Mouse (Mus musculus) MEL (cell line): ENCODE measurements at regions not wholly inside any gene's neighbourhood (a gene's known extent, or its start where the extent isn't known, plus 50 kb on each side); places are given as distances from the start of the nearest gene placed in this dataset.

Experiments used
- DNase-seq: peaks from one replicate; pipeline ENCODE4 v3.0.0; 2011; ENCODE audit warnings: low read depth, low spot score
- H3K27ac ChIP-seq: 2 replicates; pipeline ENCODE4 v1.5.1; 2012; ENCODE audit warnings: low read depth, mild to moderate bottlenecking, control low read depth, low read length, moderate library complexity; ENCODE audit not compliant: control insufficient read depth
- H3K27me3 ChIP-seq, 2 experiments: fragments of 150-350 bp in 1 of 2; sonication (generic) in 1 of 2; 2 replicates each; pipeline ENCODE4 v1.6.1; 2012; ENCODE audit warnings: low read length in 2 of 2, mild to moderate bottlenecking in 2 of 2, improper control_type of control experiment in 1 of 2, moderate library complexity in 1 of 2; ENCODE audit not compliant: insufficient read depth in 2 of 2, control insufficient read depth in 1 of 2
- H3K36me3 ChIP-seq, 2 experiments: 2 replicates each; pipeline ENCODE4 v1.6.1; 2012 to 2014; ENCODE audit warnings: low read length in 2 of 2, improper control_type of control experiment in 1 of 2, inconsistent platforms in 1 of 2, mild to moderate bottlenecking in 1 of 2; ENCODE audit not compliant: insufficient read depth in 2 of 2, control insufficient read depth in 1 of 2
- H3K4me1 ChIP-seq, 2 experiments: fragments of 150-350 bp in 1 of 2; sonication (generic) in 1 of 2; 2 replicates each; pipeline ENCODE4 v1.6.1; 2012; ENCODE audit warnings: low read length in 2 of 2, improper control_type of control experiment in 1 of 2, mild to moderate bottlenecking in 1 of 2; ENCODE audit not compliant: insufficient read depth in 2 of 2, control insufficient read depth in 1 of 2
- H3K4me3 ChIP-seq, 2 experiments: fragments of 150-350 bp in 1 of 2; sonication (generic) in 1 of 2; 2 replicates each; pipeline ENCODE4 v1.5.1; 2012; ENCODE audit warnings: low read depth in 2 of 2, low read length in 2 of 2, mild to moderate bottlenecking in 2 of 2, moderate library complexity in 2 of 2, control low read depth in 1 of 2, improper control_type of control experiment in 1 of 2; ENCODE audit not compliant: control insufficient read depth in 1 of 2, insufficient read depth in 1 of 2
- H3K79me2 ChIP-seq: 2 replicates; pipeline ENCODE4 v1.6.1; 2012; ENCODE audit warnings: mild to moderate bottlenecking, low read length, moderate library complexity; ENCODE audit not compliant: control insufficient read depth, poor library complexity, insufficient read depth
- H3K9ac ChIP-seq: 2 replicates; pipeline ENCODE4 v1.6.1; 2012; ENCODE audit warnings: low read depth, mild to moderate bottlenecking, control low read depth, low read length, moderate library complexity; ENCODE audit not compliant: control insufficient read depth, poor library complexity, severe bottlenecking
- H3K9me3 ChIP-seq: fragments of 150-350 bp; sonication (generic); replicated peaks from 2 replicates; pipeline ENCODE4 v1.6.1; 2012; ENCODE audit warnings: mild to moderate bottlenecking, low read length, improper control_type of control experiment, moderate library complexity; ENCODE audit not compliant: insufficient read depth
- BHLHE40 ChIP-seq: IDR thresholded peaks from 2 replicates; pipeline ENCODE4 v1.6.1; 2012; ENCODE audit warnings: low read depth, mild to moderate bottlenecking, inconsistent platforms, low read length, improper control_type of control experiment, borderline replicate concordance
- E2F4 ChIP-seq: IDR thresholded peaks from 2 replicates; pipeline ENCODE4 v1.6.1; 2011; ENCODE audit warnings: low read depth, low read length, improper control_type of control experiment, borderline replicate concordance
- ELF1 ChIP-seq: IDR thresholded peaks from 2 replicates; pipeline ENCODE4 v1.6.1; 2014; ENCODE audit warnings: low read depth, mild to moderate bottlenecking, inconsistent platforms, low read length, improper control_type of control experiment, moderate library complexity
- EP300 ChIP-seq, 2 experiments: IDR thresholded peaks; 2 replicates each; pipeline ENCODE4 v1.6.1; 2011; ENCODE audit warnings: improper control_type of control experiment in 2 of 2, low read length in 2 of 2, low read depth in 1 of 2, mild to moderate bottlenecking in 1 of 2
- ETS1 ChIP-seq: IDR thresholded peaks from 2 replicates; pipeline ENCODE4 v1.6.1; 2012; ENCODE audit warnings: low read depth, mild to moderate bottlenecking, inconsistent platforms, low read length, improper control_type of control experiment, moderate library complexity
- GABPA ChIP-seq: IDR thresholded peaks from 2 replicates; pipeline ENCODE4 v1.6.1; 2012; ENCODE audit warnings: low read depth, mild to moderate bottlenecking, inconsistent platforms, low read length, improper control_type of control experiment, moderate library complexity
- JUND ChIP-seq: IDR thresholded peaks from 2 replicates; pipeline ENCODE4 v1.6.1; 2011; ENCODE audit warnings: low read depth, mild to moderate bottlenecking, improper control_type of control experiment, low read length
- MEF2A ChIP-seq: IDR thresholded peaks from 2 replicates; pipeline ENCODE4 v1.6.1; 2014; ENCODE audit warnings: low read depth, mild to moderate bottlenecking, inconsistent platforms, low read length, improper control_type of control experiment; ENCODE audit not compliant: poor library complexity, insufficient replicate concordance, severe bottlenecking; ENCODE audit errors: extremely low read depth
- MXI1 ChIP-seq: IDR thresholded peaks from 2 replicates; pipeline ENCODE4 v1.6.1; 2011; ENCODE audit warnings: mild to moderate bottlenecking, low read depth, low read length, improper control_type of control experiment
- MYB ChIP-seq: IDR thresholded peaks from 2 replicates; pipeline ENCODE4 v1.6.1; 2011; ENCODE audit warnings: mild to moderate bottlenecking, low read depth, low read length, improper control_type of control experiment
- MYC ChIP-seq: IDR thresholded peaks from 2 replicates; pipeline ENCODE4 v1.6.1; 2011; ENCODE audit warnings: low read depth, mild to moderate bottlenecking, low read length, improper control_type of control experiment, moderate library complexity
- NELFE ChIP-seq: IDR thresholded peaks from 2 replicates; pipeline ENCODE4 v1.6.1; 2011; ENCODE audit warnings: low read depth, low read length, improper control_type of control experiment
- NRF1 ChIP-seq: IDR thresholded peaks from 2 replicates; pipeline ENCODE4 v1.6.1; 2014; ENCODE audit warnings: low read depth, mild to moderate bottlenecking, inconsistent platforms, low read length, improper control_type of control experiment, moderate library complexity; ENCODE audit not compliant: poor library complexity, insufficient read depth, severe bottlenecking
- POLR2AphosphoS2 ChIP-seq: IDR thresholded peaks from 2 replicates; pipeline ENCODE4 v1.6.1; 2011; ENCODE audit warnings: low read length, improper control_type of control experiment
- SIN3A ChIP-seq: IDR thresholded peaks from 2 replicates; pipeline ENCODE4 v1.6.1; 2012; ENCODE audit warnings: low read length, improper control_type of control experiment, inconsistent platforms
- SMC3 ChIP-seq: IDR thresholded peaks from 2 replicates; pipeline ENCODE4 v1.6.1; 2011; ENCODE audit warnings: low read depth, low read length, improper control_type of control experiment
- TAL1 ChIP-seq: IDR thresholded peaks from 2 replicates; pipeline ENCODE4 v1.6.1; 2012; ENCODE audit warnings: mild to moderate bottlenecking, inconsistent platforms, low read length, moderate library complexity, mixed read lengths
- TCF12 ChIP-seq: IDR thresholded peaks from 2 replicates; pipeline ENCODE4 v1.6.1; 2014; ENCODE audit warnings: low read depth, mild to moderate bottlenecking, inconsistent platforms, low read length, improper control_type of control experiment, moderate library complexity
- ZC3H11A ChIP-seq: IDR thresholded peaks from 2 replicates; pipeline ENCODE4 v1.6.1; 2012; ENCODE audit warnings: low read depth, mild to moderate bottlenecking, inconsistent platforms, low read length, improper control_type of control experiment
- ZKSCAN1 ChIP-seq: IDR thresholded peaks from 2 replicates; pipeline ENCODE4 v1.6.1; 2012; ENCODE audit warnings: low read depth, mild to moderate bottlenecking, inconsistent platforms, low read length, improper control_type of control experiment, moderate library complexity
- ZMIZ1 ChIP-seq: IDR thresholded peaks from 2 replicates; pipeline ENCODE4 v1.6.1; 2012; ENCODE audit warnings: low read depth, mild to moderate bottlenecking, inconsistent platforms, low read length, improper control_type of control experiment, moderate library complexity

GRCm38 (mm10) chr17:51683318-51683717, 149.8 kb downstream of the Satb1 start:
- Histone ChIP-seq H3K4me1 (no peaks in the 10 kb centered on the region), H3K79me2 (no peaks in the 10 kb centered on the region), H3K27ac (no peak overlapping the region), H3K9ac (no peak overlapping the region), H3K9me3 (no peaks in the 10 kb centered on the region), H3K27me3 (no peaks in the 10 kb centered on the region), H3K36me3 (no peaks in the 10 kb centered on the region), H3K4me3 (no peak overlapping the region)
- DNase-seq = no peak
- no peak for TF ChIP-seq MYC
- no peak for TF ChIP-seq NRF1
- no peak for TF ChIP-seq ELF1
- TF ChIP-seq SIN3A = no peak

DNA sequence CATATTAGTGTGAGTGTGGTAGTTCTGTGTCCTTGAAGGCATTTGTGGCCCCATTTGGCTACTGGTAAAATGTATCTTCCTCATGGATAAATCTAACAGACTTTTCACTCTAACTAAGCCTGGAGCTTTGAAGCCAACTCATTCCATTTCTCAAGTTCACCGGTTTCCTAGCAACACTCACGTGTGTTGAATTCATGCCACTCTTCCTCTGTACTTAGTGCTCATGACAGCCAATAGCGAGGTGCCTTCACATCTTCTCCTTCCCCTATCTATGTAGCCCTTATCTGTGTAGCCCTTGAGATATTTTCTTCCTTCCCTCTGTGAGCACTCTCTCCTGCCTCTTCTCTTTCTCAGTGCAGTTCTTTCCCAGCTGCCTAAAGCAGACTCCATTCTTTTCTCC, 150.7 kb downstream of the Satb1 start:
- Histone ChIP-seq H3K9ac (no peak overlapping the region), H3K36me3 (no peaks in the 10 kb centered on the region), H3K27ac (no peak overlapping the region), H3K9me3 (no peaks in the 10 kb centered on the region), H3K79me2 (no peaks in the 10 kb centered on the region), H3K4me3 (no peak overlapping the region), H3K27me3 (no peaks in the 10 kb centered on the region), H3K4me1 (no peaks in the 10 kb centered on the region)
- TF ChIP-seq E2F4 = no peak
- no peak for TF ChIP-seq MEF2A
- peak; percentile 4 for DNase-seq

DNA sequence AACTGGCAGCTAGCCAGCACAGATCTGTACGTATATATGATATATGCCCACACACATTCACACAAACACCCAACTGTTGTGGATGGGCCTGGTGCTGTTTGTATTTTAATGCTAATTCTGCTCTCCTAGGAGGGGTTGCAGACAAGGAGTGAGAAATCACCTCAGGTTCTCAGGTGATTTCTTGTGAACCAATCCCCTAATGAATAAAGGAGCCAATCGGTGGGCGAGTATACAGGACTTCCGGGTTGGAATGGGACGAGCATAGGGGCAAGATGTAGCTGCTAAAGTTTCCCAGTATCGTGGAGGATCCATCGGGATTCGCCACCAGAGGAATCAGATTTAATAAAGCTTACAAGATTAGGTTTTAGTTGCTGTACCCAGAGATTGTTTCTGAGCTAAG, 155.6 kb downstream of the Satb1 start:
- TF ChIP-seq MYC = no peak
- TF ChIP-seq MYB = no peak
- TF ChIP-seq TCF12 = no peak
- no peak for TF ChIP-seq ZMIZ1
- TF ChIP-seq ZKSCAN1 = no peak
- no peak for TF ChIP-seq BHLHE40
- no peak for TF ChIP-seq NELFE
- TF ChIP-seq GABPA = no peak
- TF ChIP-seq TAL1 = no peak
- no peak for TF ChIP-seq POLR2AphosphoS2
- TF ChIP-seq MXI1 = no peak
- TF ChIP-seq SMC3 = no peak
- no peak for TF ChIP-seq EP300 (IDR thresholded peaks at IDR 0.05; ENCODE audit: low read depth in 1 of 2, low read length in 2 of 2)
- TF ChIP-seq ETS1 = no peak
- TF ChIP-seq ZC3H11A = no peak
- TF ChIP-seq MEF2A = no peak
- no peak for TF ChIP-seq JUND
- no peak for TF ChIP-seq E2F4
- no peak for DNase-seq
- no peaks in the 10 kb centered on the region for H3K4me1 ChIP-seq

More for the DNA sequence above, 155.6 kb downstream of the Satb1 start:
- no peak overlapping the region for H3K27ac ChIP-seq
- no peak overlapping the region for H3K4me3 ChIP-seq
- no peaks in the 10 kb centered on the region for H3K79me2 ChIP-seq
- no peaks in the 10 kb centered on the region for H3K27me3 ChIP-seq
- H3K9ac ChIP-seq = no peak overlapping the region
- no peaks in the 10 kb centered on the region for H3K36me3 ChIP-seq
- no peaks in the 10 kb centered on the region for H3K9me3 ChIP-seq
